Mouse (Mus musculus) cerebellum, adult 2 months (tissue): ENCODE measurements around the gene Ift57.

Experiments
- CTCF ChIP-seq: fragments of 200-500 bp; IDR thresholded peaks from 2 replicates; pipeline ENCODE4 v1.5.1; 2011; ENCODE audit warnings: low read depth, mild to moderate bottlenecking, control low read depth, low read length, moderate library complexity, borderline replicate concordance; ENCODE audit not compliant: insufficient read depth
- POLR2A ChIP-seq: fragments of 200-500 bp; IDR thresholded peaks from 2 replicates; pipeline ENCODE4 v1.6.1; 2011; ENCODE audit warnings: low read length, control low read depth, borderline replicate concordance; ENCODE audit not compliant: insufficient read depth

DNA sequence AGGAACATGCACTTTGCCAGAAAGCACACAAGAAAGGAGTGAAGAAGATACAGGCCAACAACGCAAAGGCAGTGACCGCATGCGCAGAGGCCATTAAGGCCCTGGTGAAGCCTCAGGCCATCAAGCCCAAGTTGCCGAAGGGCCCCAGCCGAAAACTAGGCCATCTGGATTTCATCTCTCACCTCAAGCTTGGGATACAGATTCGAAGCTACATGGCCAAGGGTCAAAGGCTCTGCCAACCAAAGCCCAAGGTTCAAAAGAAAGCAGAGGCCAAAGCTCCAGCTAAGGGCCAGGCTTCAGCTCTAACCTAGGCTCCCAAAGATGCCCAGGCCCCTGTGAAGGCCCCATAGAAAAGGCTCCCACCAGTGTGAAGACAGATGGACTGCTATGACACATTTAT is 87.1 kb downstream of the Ift57 start:
- no peak for TF ChIP-seq POLR2A
- no peak for TF ChIP-seq CTCF
